Mouse (Mus musculus) neural tube, embryonic 10.5 days (tissue): ENCODE data around the gene Sft2d2.

ENCODE experiments used
- DNase-seq: peaks from one replicate; pipeline ENCODE4 v3.0.0-alpha.2; 2017; ENCODE audit warnings: low spot score; ENCODE audit errors: extremely low spot score

Sft2d2 gene

DNA sequence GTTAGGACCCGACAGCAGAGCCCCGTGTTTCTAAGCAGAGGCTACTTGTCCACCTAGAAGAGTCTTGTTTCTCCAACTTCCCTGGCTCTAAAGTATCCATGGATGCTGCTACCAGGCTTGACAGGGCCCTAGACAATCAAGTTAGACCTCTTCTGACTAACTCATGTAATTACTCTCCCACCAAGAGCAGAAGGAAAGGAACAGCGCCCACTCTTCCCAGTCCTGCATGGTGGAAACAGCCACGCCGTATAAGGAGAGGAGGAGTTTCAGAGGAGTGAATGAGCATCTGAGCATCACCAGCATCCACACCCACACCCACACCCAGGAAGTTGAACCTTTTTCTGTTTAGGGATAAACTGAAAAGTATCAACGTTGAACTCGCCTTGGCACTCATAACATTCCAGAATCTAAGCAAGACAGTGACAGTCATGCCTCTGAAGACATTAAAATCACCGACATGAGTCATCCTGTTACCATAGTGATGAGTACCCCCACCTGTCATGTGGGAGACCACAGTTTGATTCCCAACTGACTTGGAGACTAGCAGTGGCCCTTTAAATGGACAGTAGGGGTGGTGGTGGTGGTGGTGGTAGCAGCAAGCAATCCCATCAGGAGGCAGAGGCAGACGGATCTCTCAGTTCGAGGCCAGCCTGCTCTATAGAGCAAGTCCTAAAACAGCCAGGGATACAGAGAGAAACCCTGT, 3.5 kb downstream of the Sft2d2 start:
- no peak for DNase-seq

DNA sequence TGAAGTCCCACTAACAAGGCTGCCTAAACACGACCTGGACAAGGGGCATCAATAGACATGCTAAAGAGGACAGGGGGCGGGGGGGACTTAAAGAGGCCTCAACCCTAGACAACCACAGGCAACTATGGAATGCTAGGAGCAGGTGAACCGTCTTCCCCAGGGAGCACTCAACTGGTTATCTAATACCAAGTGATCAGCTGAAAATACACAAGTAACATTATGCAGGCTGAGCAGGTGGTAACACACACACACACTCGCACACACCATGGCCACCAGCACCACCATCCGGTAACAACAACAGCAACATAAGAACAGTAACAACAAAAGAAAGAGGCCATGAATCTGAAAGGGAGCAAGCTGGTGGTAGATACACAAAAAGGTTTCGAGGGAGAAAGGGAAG, 4.2 kb downstream of the Sft2d2 start:
- DNase-seq, result no peak

DNA sequence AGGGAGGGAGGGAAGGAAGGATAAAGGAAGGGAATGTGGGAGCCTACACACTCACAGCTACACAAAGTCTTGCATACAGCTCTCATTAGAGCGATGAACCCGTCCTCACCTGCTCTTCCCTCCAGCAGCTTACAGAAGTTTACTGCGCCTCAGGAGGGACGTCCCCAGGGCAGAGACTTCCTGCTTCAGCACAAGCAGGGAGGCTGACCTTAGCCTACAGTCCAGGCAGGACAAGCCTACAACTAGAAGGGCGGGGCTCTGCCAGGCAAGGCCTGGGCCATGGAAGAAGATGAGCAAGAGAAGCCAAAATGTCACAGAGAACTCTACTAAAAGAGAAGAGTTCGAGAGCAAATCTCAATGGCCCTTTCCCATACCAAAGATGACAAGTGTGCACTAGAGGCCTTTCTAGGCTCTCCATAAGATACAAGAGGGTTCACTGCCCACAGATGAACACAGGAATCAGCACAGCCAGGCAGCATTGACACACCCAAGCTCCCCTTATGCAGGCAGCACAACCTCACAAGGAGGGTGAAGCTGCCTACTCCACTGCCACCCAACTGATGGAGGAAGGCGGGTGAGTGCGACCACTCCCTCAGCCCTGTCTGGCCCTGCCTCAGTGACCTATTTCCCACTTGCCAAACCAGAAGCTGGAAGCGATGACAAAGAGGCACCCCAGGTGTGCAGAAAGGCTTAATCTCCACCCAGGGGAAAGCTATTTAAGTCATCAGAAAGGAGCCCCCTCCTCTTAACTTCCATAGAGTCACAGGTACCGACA, 5.2 kb downstream of the Sft2d2 start:
- no peak for DNase-seq

DNA sequence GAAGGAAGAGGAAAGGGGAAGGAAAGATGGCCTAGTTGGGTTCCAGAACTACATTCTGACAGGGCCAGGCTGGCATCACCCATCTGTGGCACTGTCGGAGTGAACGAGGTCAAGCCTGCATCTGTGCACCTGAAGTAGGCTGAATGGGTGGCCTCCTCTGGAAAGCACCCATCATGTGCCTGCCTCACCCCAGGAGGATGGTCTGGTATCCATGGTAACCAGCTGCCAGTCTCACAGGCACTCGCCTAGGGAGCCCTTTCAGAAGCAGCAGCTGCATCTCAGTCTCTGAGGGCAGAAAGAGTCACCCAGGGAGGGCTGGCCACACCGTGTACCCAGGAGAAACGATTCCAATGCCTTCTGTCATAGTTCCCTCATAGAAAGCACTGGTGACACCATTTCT, 6.9 kb downstream of the Sft2d2 start:
- DNase-seq, result no peak

DNA sequence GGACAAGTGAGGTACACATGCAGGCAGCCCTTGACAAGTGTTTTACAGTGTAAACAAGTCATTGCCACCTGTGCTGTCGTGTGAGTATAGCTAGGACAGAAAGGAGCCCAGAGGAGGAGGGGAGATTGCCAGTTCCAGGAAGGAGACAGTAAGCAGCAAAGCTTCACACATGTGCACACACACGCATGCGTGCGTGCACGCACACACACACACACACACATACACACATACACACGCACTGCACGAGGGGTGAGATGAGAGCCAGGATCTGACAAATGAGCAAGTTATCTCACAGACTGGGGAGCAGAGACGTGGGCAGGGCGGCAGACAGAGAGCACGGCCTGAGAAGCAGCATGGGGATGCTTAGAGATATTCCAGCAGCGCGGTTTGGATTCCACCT, 7.7 kb downstream of the Sft2d2 start:
- DNase-seq, result no peak

DNA sequence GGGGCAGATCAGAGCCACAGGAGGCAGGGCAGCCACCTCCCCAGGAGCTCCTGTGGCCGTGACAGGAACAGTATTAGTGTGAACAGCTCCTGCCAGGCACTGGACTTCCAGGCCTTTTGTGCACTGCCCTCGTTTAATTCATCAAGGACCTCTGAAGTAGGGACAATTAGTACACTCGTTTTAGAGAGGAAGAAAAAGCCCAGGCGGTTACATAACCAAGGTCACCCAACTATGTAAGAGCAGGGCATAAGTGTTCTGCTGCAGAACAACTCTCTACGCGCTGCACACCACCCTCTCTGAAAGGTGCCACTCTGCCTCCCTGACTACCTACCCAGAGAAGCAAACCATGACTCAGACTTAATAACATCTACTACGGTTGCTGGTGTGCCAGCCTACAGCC, 9.1 kb downstream of the Sft2d2 start:
- DNase-seq, result no peak

DNA sequence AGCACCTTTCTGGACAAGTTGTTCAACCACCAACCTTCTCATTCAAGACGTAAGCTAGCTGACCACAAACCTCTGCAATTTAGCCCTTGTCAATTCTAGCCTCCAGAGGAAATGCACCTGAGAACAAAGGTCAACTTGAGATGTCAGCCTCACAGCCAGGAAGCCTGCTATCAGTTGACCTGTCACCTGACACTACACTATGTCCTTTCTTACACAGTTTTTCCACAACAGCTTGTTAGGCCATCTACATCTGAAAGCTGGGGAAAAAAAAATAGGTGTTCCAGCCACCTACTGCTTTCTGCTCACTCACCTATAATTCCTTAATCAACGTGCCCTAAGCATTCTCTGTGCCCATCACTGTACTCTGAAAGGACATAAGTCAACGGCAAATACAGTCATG, 10.1 kb downstream of the Sft2d2 start:
- DNase-seq, result no peak

DNA sequence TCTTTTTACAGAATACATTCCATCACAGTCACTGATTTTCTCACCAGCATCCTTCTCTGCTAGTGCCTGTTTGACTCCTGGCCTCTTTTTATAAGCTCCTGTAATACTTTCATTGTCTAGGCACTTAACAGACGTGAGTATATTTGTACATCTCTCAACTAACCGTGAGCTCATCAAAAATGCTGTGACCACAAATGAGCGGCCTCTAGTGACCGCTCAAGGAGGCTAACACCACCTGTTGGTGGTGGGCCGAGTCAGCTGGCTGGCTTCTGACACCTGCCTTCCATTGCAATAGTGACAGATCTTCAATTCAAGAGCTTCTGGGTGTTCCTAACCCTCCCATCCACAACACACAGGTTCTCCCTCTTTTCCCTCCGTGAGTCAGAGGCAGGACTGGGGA, 10.8 kb downstream of the Sft2d2 start:
- no peak for DNase-seq

DNA sequence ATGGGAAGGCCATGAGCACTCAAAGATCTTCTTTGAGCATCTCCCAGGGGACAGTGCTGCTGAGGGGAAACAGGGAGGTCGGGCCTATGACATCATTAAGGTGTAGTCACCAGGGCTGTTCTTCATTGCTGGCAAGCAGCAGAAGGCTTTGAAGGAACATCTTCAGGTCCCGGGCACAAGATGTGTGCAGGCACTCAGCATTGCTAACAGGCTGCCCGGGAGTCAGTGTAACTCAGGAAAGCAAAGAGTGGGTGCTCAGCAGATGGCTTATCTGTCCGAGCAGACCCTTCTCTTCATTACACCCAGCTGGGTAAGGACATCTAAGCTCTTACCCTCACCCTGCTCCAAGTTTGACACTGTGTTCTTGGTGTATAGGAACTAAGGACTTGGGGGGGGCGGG, 14.9 kb downstream of the Sft2d2 start:
- DNase-seq, result no peak

DNA sequence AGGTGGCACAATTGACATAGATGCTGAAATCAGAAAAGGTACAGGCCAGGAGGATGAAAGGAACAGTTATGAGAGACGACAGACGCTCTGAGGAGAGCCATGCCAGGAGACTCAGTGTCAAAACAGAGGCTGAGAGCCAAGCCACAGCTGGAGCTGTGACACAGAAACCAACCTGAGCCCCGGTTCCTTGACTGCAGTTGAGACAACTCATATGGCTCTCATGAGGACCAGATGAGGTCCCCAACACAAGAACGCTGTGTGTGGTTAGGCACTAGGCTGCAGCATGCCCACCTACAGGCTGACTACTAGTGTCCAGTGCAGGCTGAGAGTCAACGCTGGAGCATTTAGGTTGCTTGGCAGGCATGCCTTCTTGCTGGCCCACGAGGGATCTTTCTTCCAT, 16.2 kb downstream of the Sft2d2 start:
- no peak for DNase-seq

DNA sequence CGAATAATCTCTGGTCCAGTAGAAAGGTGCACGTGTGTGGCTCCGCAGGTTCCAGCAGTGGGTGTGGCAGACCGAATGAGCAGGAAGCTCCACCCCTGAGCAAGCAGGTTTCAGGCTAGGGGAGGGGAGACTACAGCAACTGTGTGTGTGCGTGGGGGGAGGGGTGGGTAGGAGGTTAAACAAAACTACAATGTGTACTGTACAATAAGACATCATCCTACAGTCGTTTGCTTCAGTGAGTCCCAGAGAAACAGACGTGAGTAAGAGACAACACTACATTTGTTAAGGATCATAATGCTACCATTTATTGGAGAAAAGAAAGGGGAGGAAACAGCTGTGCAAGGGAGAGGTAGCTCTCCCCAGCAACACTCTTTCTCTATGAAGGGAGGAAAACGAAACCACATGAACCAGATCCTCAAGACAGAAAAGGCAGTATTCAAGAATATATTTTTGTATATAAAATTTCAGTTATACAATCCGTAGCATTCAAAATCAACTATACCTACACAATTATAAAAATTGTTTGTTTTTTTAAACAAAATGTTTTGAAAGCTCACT, 20.1 kb downstream of the Sft2d2 start:
- DNase-seq, result no peak

DNA sequence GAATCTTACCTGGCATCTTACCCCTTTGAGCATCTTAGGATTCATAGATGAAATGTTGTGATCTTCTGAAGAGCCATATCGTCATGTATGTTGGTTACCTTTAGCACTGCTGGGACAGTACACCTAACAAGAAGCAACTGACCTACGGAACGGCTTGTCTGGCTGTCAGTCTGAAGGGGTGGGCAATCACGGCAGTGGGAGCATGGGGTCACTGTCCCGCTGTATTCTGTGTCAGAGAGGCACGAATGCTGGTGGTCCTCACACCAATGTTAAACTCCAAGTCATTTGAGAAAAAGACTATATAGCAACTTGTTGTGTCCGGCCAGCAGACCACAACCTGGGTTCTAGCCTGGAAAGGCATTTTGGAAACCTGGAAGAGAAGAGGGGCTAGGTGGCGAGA, 23.0 kb downstream of the Sft2d2 start:
- DNase-seq, result no peak

DNA sequence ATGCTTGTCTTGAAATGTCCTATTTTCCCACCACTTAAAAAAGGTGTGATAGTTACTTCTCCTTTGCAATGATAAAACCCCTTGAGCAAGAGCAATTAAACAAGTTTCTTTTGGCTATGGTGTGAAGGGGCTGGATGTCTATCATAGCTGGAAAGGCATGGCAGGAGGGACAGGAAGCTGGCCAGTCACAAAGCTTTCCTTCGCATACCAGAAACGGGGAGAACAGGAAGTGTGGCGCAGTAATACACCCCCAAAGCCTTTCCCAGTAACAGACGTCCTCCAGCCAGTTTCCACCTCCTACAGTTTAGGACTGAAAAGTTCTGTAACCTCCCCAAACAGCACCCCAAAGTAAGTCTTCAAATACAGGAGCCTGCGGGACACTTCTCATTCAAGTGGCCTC, 24.1 kb downstream of the Sft2d2 start:
- no peak for DNase-seq

DNA sequence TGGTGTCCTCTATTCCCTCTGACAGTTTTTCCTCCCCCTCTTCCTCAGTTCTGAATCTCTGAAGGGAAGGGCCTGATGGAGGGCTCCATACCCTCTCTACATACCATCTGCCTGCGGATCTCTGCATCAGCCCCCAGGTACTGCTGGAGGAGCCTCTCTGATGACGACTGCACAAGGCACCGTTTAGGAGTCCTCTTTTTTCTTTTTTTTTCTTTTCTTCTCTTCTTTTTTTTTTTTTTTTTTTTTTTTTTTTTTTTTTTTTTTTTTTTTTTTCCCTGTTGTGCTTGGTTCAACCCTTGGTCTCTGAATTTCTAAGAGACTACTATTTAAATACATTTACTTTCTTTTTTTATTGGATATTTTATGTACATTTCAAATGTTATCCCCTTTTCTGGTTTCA, 24.8 kb downstream of the Sft2d2 start:
- DNase-seq, result no peak

DNA sequence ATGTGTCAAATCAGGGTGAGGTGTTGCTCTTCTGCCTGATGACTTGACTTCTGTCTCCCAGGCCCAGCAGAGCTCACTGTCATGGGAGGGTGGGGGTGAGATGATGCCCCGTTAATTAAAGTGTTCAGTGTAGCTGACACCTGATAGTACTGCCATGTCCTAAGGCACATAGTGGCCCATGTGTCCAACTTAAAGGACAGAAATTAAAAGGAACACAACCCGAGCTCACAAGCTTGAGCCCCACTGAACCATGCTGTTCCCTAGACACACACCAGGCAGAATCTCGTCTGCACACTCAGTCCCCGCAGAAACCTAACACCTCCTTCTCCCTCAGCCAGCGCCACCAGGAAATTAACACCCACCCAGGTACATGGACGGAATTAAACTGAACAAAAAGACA, 29.3 kb downstream of the Sft2d2 start:
- no peak for DNase-seq

DNA sequence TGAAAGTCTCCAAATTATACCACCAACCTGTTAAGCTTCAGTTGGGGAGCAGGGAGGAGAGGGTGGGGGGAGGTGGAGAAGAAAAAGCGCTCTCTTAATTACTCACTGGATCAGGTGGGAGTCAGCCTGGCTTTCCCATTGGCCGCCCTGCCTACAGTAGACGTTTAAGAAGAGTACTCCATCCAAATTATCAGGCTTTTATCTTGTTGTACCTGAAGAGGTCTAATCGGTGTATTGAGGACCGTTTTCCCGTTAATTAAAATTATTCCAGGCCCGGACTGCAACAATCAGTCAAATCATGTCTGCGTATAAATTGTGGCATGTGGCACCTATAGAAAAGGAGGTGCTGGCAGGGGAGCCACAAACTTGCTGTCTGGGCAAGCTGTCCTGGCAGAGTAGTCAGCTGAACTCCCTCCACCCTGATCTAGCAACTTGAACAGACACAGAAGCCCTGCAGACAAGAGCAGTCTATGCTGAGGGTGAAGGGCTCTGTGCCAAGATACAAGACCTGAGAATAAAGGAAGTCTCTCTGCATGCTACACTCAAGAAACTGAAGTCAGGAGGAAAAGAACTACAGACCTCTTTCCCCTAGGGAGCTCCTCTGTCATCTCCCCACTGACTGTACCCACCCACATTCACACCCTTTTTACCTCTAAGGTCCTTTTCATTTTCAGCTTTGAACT, 33.4 kb downstream of the Sft2d2 start, which contains the start of gene Tbx19:
Tbx19 (minus strand) TSS at position 51 of the 683 bp plus-strand sequence.
- no peak for DNase-seq

DNA sequence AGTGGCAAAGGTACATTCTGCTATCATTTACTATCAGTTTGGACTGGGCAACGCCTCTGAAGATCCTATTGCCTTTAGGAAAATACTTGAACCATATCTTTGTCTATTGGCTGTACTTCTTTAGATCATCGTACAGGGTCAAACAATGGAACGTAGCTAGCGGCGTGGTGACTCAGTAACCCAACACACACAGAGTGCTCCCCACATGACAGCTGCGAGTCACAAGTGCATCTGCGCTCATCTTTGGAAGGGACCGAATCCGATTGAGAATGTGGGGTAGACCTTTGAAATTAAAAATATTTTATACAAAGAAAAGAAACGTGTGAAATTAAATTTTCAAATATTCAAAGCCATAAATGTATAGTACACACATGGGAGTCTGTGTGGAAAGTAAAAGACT, 35.4 kb downstream of the Sft2d2 start:
- DNase-seq, result no peak

DNA sequence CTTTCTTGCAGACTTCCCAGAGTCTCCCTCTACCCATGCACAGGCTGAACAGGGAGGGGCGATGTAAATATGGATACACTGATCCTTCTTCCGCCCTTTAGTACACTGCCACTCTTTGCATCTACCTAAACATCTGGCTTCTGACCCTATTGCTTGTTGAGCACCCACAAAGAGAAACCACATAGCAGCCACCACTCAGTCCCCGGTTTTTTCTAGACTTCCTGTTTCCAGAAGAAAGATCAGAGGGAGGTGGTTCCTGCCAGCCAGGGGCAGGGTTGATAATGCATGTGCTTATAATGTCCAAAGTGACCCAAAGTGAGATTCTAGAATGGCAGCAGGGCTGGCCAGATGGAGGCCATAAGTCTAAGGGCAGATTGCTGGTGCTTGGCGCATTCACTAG, 40.1 kb downstream of the Sft2d2 start:
- DNase-seq, result no peak

DNA sequence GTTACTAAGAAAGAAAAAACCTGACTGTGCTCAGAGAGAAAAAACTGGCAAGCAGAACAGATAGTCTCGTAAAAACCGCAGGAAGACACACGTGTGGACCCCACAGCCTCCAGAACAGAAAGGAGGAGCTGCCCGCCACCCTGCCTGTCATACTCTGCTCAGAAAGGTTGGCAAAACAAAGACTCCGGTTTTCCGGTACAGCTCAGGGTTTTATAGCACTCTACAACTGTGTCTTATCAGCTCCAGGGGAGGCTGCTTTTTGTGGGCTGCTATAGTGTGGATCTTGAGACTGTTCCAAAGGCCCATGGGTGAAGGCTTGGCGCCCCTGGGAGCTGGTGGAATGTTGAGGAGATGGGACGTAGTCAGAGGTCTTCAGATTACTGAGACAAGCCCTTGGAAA, 43.0 kb downstream of the Sft2d2 start:
- no peak for DNase-seq

DNA sequence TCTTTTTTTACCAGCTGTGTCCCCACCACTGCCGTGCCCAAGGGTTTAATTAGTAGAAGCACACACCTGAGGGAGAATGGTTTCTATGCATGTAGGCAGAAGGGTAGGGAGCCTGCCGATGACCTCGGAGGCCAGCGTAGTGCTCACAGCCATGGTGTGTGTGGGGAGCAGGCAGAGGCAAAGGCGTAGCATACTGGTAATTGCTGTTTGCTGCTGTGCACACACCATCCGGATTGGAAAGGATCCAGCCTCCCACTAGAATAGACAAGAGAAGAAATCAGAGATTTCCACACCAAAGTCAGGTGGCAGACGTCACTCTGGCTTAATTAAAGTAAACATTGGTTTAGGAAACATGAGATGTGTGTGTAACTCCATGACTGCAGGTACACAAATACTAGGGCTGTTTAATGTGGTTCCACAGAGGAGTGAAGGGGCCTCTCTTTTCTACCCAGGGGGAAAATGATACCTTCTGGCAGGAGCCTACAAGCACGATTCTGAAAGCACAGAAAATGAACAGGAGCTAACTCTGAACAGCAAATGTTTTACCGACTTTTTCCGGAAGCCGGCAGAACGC, 51.8 kb downstream of the Sft2d2 start:
- no peak for DNase-seq

DNA sequence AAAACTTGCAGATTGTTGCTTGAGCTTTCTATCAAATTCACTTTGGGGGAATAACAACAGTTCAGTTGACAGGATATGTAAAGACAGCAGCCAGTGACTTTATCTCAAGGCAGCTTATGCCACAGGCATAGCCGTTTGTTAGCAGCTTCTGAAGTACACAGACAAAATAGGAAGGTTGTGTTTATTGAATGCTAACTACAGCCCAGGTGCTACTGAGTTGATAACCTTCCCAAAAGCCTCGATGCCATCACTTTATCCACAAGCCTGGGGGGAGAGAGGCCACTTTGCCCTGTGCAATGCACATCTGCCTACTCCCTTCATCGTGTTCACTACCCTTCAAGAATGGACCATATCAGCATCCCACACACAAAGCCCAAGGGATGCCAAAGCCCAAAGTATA, 54.0 kb downstream of the Sft2d2 start:
- DNase-seq, result no peak

DNA sequence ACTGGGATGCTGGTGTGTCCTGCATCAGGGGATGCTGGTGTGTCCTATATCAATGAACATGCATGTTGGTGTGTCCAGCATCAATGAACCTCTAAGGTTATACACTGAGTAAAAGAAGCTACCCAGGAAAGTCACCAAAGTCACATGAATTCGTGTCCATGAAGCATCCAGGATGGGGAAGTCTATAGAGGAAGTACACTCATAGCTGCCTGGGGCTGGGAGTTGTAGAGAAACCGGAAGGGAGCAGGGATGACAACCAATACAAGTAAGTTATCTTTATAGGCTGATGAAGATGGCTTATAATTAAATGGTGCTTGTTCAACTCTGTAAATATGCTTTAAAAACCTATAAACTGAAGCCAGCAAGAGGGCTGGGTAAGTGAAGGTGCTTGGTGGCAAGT, 60.4 kb downstream of the Sft2d2 start:
- DNase-seq, result no peak
